Mouse (Mus musculus) lung, postnatal 25 days (tissue): Measurements from ENCODE around the gene Gm1140.
"Not testable (repeated sequence)": the region's sequence is repeated elsewhere in the genome, so short reads cannot be mapped to it uniquely, and the experiment has no call there.

ENCODE experiments used
- DNase-seq: peaks from one replicate; pipeline ENCODE4 v3.0.0; 2022; ENCODE audit warnings: low spot score

Gm1140 gene

GRCm38 (mm10) chrX:67693462-67693861, at the start of gene Gm1140:
Gene Gm1140 (minus strand): TSS chrX:67693562.
- not testable (repeated sequence) for DNase-seq

GRCm38 (mm10) chrX:67695398-67695797, 2.0 kb upstream of the Gm1140 start, which contains the start of gene Gm14692:
Gene Gm14692 (plus strand): TSS chrX:67695698.
- DNase-seq = not testable (repeated sequence)
